Mouse (Mus musculus) lung, postnatal 0 days (tissue): ENCODE measurements around the gene Olfr67.

Experiments used
- CTCF ChIP-seq: IDR thresholded peaks from 2 replicates; pipeline ENCODE4 v1.5.1; 2016; ENCODE audit warnings: antibody characterized with exemption, mild to moderate bottlenecking
- EP300 ChIP-seq: IDR thresholded peaks from 2 replicates; pipeline ENCODE4 v1.6.1; 2016; ENCODE audit warnings: antibody characterized with exemption, mild to moderate bottlenecking, control low read depth

GRCm38 (mm10) chr7:103812174-103812573 lies 20.6 kb upstream of the Olfr67 start:
- TF ChIP-seq CTCF (no peak), EP300 (no peak)
